29 mouse cellular contexts compared by ENCODE assay signal in the genomic region with DNA sequence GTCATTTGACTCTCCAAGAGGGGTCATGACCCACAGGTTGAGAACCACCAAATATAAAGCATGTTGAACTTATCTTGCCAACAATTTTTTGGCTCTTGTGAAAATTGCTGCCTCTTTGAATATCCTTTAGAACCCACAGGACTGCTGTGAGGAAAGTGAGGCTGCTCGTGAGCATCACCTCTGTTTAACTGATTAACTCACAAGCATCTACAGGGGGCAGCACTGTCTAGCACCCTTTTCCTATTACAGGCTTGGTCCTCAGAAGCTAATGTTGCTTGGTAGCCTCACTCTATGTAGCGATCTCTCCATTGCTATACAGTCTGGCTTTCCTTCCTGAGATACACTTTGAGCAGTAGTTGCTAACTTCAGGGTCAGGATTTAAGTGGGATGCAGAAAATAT.
DNase-seq lines count a peak whose midpoint lies in the region; ATAC-seq and TF ChIP-seq lines count a peak whose summit lies in the region.
"Had no signal": no experiment of that assay in that cellular context is flagged by ENCODE, and none has a peak within 500 bp of the region (broad histone marks: within the 10 kb centered on the region; RNA-seq: fewer than 3 reads in every experiment).

No protein-coding gene starts in this region.

- TF ChIP-seq CTCF in layer of hippocampus, adult 2 months (conservative IDR thresholded peaks at IDR 0.05), result peak; percentile 37

- H3K9me3 ChIP-seq in forebrain, embryonic 14.5 days (replicated peaks; ENCODE audit: control insufficient read depth, low read length), result no peaks in the 10 kb centered on the region
- no peaks in the 10 kb centered on the region for H3K9me3 ChIP-seq in forebrain, embryonic 15.5 days
- H3K9me3 ChIP-seq: heart, embryonic 13.5 days; hindbrain, embryonic 15.5 days; liver, embryonic 12.5 days; midbrain, embryonic 13.5 days; neural tube, embryonic 15.5 days had no signal

- no peaks in the 10 kb centered on the region for H3K27me3 ChIP-seq in forebrain, embryonic 14.5 days (replicated peaks; ENCODE audit: control insufficient read depth, insufficient read depth, low read length)
- no peaks in the 10 kb centered on the region for H3K27me3 ChIP-seq in forebrain, embryonic 15.5 days
- H3K27me3 ChIP-seq: heart, embryonic 13.5 days; hindbrain, embryonic 15.5 days; liver, embryonic 12.5 days; midbrain, embryonic 13.5 days; neural tube, embryonic 15.5 days had no signal

- 66% methylated on average over 2 of the region's 2 CpGs for WGBS in forebrain, embryonic 14.5 days
- 60% methylated on average over 2 of the region's 2 CpGs for WGBS in forebrain, embryonic 15.5 days

- intact Hi-C loops in left cerebral cortex, postnatal 10 days (cut with DNase I), result no loop called here

- no peak overlapping the region for H3K4me2 ChIP-seq in forebrain, embryonic 14.5 days (ENCODE audit: low read length)
- no peak overlapping the region for H3K4me2 ChIP-seq in forebrain, embryonic 15.5 days (replicated peaks)
- H3K4me2 ChIP-seq: heart, embryonic 13.5 days; hindbrain, embryonic 15.5 days; liver, embryonic 12.5 days; midbrain, embryonic 13.5 days; neural tube, embryonic 15.5 days had no signal

- no peak overlapping the region for H3K9ac ChIP-seq in forebrain, embryonic 14.5 days (ENCODE audit: low read length)
- no peak overlapping the region for H3K9ac ChIP-seq in forebrain, embryonic 15.5 days (replicated peaks)
- H3K9ac ChIP-seq: heart, embryonic 13.5 days; hindbrain, embryonic 15.5 days; liver, embryonic 12.5 days; liver, postnatal 0 days; midbrain, embryonic 13.5 days; neural tube, embryonic 15.5 days had no signal

- DNase-seq in forebrain, embryonic 14.5 days (ENCODE audit: low spot score), result peak; percentile 5
- no peak for DNase-seq in layer of hippocampus, adult 2 months (ENCODE audit: low spot score in 2 of 2)
- DNase-seq in layer of hippocampus, adult 8-10 months (ENCODE audit: low spot score in 2 of 2), result no peak
- DNase-seq in ES-CJ7 (ENCODE audit: low read depth, low spot score), result peak; percentile 56
- peak; percentile 23 for DNase-seq in R1 (ENCODE audit: low read depth, low spot score)
- no peak for DNase-seq in left cerebral cortex, postnatal 10 days (ENCODE audit: extremely low spot score in 1 of 2, low spot score in 2 of 2)
- DNase-seq: adrenal gland, adult 8-10 months; cerebellum, adult 2 months; cerebellum, postnatal 25 days; heart, postnatal 10 days; kidney, adult 8-10 months; kidney, postnatal 14 days; left cerebral cortex, postnatal 4 days; liver, postnatal 0 days; right cerebral cortex, adult 18-20 months; right cerebral cortex, postnatal 4 days; thymus, adult 2 months; thymus, postnatal 36 days had no signal

- no peak for ATAC-seq in forebrain, embryonic 14.5 days
- no peak for ATAC-seq in forebrain, embryonic 15.5 days (replicated peaks)
- ATAC-seq: activated CD4-positive, CD25-positive, alpha-beta regulatory T cell, adult 4 months; forebrain, embryonic 16.5 days; liver, embryonic 12.5 days; liver, postnatal 0 days; lung, postnatal 0 days had no signal

- no peak overlapping the region for H3K4me3 ChIP-seq in forebrain, embryonic 14.5 days (ENCODE audit: low read depth, low read length)
- H3K4me3 ChIP-seq in forebrain, embryonic 15.5 days, result no peak overlapping the region
- H3K4me3 ChIP-seq in layer of hippocampus, adult 2 months, result no peak overlapping the region
- H3K4me3 ChIP-seq: heart, embryonic 13.5 days; hindbrain, embryonic 15.5 days; left cerebral cortex, adult 2 months; liver, embryonic 12.5 days; midbrain, embryonic 13.5 days; neural tube, embryonic 15.5 days had no signal

- peaks cover 3% of the 10 kb centered on the region; the same call in 1 of the 2 replicates for H3K4me1 ChIP-seq in forebrain, embryonic 14.5 days (ENCODE audit: control insufficient read depth, insufficient read depth, low read length)
- peaks cover 8% of the 10 kb centered on the region; the same call in 1 of the 2 replicates for H3K4me1 ChIP-seq in forebrain, embryonic 15.5 days
- H3K4me1 ChIP-seq: liver, embryonic 12.5 days had no signal

- no peaks in the 10 kb centered on the region for H3K36me3 ChIP-seq in forebrain, embryonic 14.5 days (ENCODE audit: control insufficient read depth, insufficient read depth, low read length)
- H3K36me3 ChIP-seq in forebrain, embryonic 15.5 days, result no peaks in the 10 kb centered on the region
- H3K36me3 ChIP-seq: heart, embryonic 13.5 days; hindbrain, embryonic 15.5 days; liver, embryonic 12.5 days; midbrain, embryonic 13.5 days; neural tube, embryonic 15.5 days had no signal

- no peak overlapping the region for H3K27ac ChIP-seq in forebrain, embryonic 14.5 days (ENCODE audit: low read depth, low read length)
- H3K27ac ChIP-seq in forebrain, embryonic 15.5 days (replicated peaks), result no peak overlapping the region
- H3K27ac ChIP-seq in layer of hippocampus, adult 2 months, result no peak overlapping the region
- H3K27ac ChIP-seq: heart, embryonic 13.5 days; hindbrain, embryonic 15.5 days; left cerebral cortex, adult 2 months; liver, embryonic 12.5 days; macrophage; midbrain, embryonic 13.5 days; neural tube, embryonic 15.5 days had no signal

Comparison
In these comparisons a context has a peak if more than half of its experiments do, and no peak if none do; other contexts are left out.
1. DNase-seq: peak in forebrain, embryonic 14.5 days (single experiment), ES-CJ7 (single experiment) and R1 (single experiment); none in layer of hippocampus, adult 2 months (0 of 2), layer of hippocampus, adult 8-10 months (0 of 2) and left cerebral cortex, postnatal 10 days (0 of 2).